Comparison of ENCODE assay signal across 8 mouse cellular contexts in the genomic region with DNA sequence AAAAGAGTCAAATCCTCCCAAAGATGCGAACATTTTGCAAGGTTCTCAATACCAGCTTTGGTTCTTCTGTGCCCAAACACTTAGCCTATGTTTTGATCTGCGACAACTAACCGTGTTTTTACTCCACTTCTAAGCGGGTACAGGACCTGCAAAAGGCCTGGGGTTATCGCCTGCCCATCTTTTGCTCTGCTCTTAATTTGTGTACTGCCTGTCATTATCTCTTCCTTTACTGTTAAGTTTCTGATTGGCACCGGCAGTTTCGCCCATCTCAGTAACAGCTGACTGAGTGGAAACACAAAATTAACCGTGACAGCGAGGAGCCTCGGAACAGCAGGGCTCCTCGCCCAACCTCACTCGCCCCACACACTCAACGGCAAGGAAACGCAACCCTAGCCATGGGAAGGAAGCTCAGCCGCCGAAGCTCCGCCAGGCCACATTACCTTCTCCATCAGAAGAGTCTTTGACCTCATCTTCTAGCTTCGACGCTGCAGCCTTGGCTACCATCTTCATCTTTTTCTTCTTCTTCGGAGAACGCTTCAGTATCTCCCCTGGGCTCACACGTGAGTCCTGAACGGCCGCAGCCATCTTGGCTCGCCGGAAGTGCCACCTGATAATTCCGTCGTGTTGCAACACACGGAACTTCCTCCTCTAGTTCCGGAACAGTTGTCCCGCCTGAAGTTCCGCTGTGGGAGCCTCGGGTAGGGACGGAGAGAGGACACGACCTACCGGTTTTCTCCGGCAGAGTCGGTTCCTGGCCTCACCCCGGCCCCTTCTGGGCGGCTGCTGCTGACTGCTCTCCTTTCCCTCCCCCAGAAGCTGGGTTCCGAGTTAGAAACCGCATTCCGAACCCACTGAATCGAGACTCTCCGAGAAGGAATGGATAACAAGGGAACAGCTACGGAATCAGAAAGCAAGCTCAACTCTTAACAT. TPM values are rescaled to one million over a fixed set of nuclear protein-coding genes. Genes with fewer than 3 reads are reported as not detected.
A peak's percentile ranks its signal among the peaks of the same experiment; 100 is the strongest.
DNase-seq lines count a peak whose midpoint lies in the region; ATAC-seq and TF ChIP-seq lines count a peak whose summit lies in the region.

Rrp15 (minus strand) TSS at position 635 of the 930 bp plus-strand sequence.

- no peaks in the 10 kb centered on the region for H3K4me1 ChIP-seq in ES-Bruce4 (ENCODE audit: control insufficient read depth, insufficient read depth, low read length)
- H3K4me1 ChIP-seq in forebrain, embryonic 13.5 days: peaks cover 25% of the 10 kb centered on the region
- H3K4me1 ChIP-seq in liver, postnatal 0 days (ENCODE audit: insufficient read depth): peaks cover 10% of the 10 kb centered on the region
- peaks cover 18% of the 10 kb centered on the region for H3K4me1 ChIP-seq in neural tube, embryonic 14.5 days (ENCODE audit: control insufficient read depth, insufficient read depth, low read length)

- H3K9me3 ChIP-seq in ES-Bruce4 (replicated peaks; ENCODE audit: control insufficient read depth, insufficient read depth, low read length, poor library complexity, severe bottlenecking): no peaks in the 10 kb centered on the region
- H3K9me3 ChIP-seq in forebrain, embryonic 13.5 days (replicated peaks): no peaks in the 10 kb centered on the region
- H3K9me3 ChIP-seq in liver, postnatal 0 days (ENCODE audit: low read length): no peaks in the 10 kb centered on the region
- H3K9me3 ChIP-seq in neural tube, embryonic 14.5 days (ENCODE audit: control insufficient read depth, low read length): no peaks in the 10 kb centered on the region

- H3K36me3 ChIP-seq in ES-Bruce4 (ENCODE audit: control insufficient read depth, insufficient read depth, low read length, poor library complexity, severe bottlenecking): no peaks in the 10 kb centered on the region
- H3K36me3 ChIP-seq in forebrain, embryonic 13.5 days (ENCODE audit: poor library complexity, severe bottlenecking): no peaks in the 10 kb centered on the region
- H3K36me3 ChIP-seq in liver, postnatal 0 days (replicated peaks; ENCODE audit: insufficient read depth, low read length): no peaks in the 10 kb centered on the region
- H3K36me3 ChIP-seq in neural tube, embryonic 14.5 days (ENCODE audit: control insufficient read depth, insufficient read depth, low read length): no peaks in the 10 kb centered on the region

- TF ChIP-seq EP300 in ES-Bruce4 (IDR thresholded peaks at IDR 0.05; ENCODE audit: insufficient read depth, low read depth, low read length): peak; percentile 45; the same call in 1 of the 2 replicates
- TF ChIP-seq EP300 in liver, postnatal 0 days (IDR thresholded peaks at IDR 0.05; ENCODE audit: low read depth): 0 out of 2 replicates have a peak, but pooled peaks have one; percentile 8

- peak within 1 kb of the TSS; percentile 97 for H3K4me3 ChIP-seq in ES-Bruce4 (ENCODE audit: low read depth, low read length)
- peak within 1 kb of the TSS; percentile 80 for H3K4me3 ChIP-seq in forebrain, embryonic 13.5 days
- H3K4me3 ChIP-seq in liver, postnatal 0 days (ENCODE audit: low read depth, low read length): peak within 1 kb of the TSS; percentile 74
- H3K4me3 ChIP-seq in neural tube, embryonic 14.5 days (ENCODE audit: low read depth, low read length): peak within 1 kb of the TSS; percentile 82

- peak; percentile 61 for TF ChIP-seq POLR2A in ES-Bruce4 (IDR thresholded peaks at IDR 0.05; ENCODE audit: insufficient read depth, low read length)

- H3K27ac ChIP-seq in ES-Bruce4 (ENCODE audit: insufficient read depth, low read length): peak within 1 kb of the TSS; percentile 51
- H3K27ac ChIP-seq in forebrain, embryonic 13.5 days: peak within 1 kb of the TSS; percentile 63
- H3K27ac ChIP-seq in liver, postnatal 0 days (ENCODE audit: low read depth): peak within 1 kb of the TSS; percentile 85
- peak within 1 kb of the TSS; percentile 84 for H3K27ac ChIP-seq in neural tube, embryonic 14.5 days (ENCODE audit: low read depth, low read length)

- H3K27me3 ChIP-seq in ES-Bruce4 (ENCODE audit: control insufficient read depth, insufficient read depth, low read length, poor library complexity, severe bottlenecking): no peaks in the 10 kb centered on the region
- H3K27me3 ChIP-seq in forebrain, embryonic 13.5 days: no peaks in the 10 kb centered on the region
- H3K27me3 ChIP-seq in liver, postnatal 0 days (ENCODE audit: insufficient read depth, low read length): no peaks in the 10 kb centered on the region
- no peaks in the 10 kb centered on the region for H3K27me3 ChIP-seq in neural tube, embryonic 14.5 days (ENCODE audit: control insufficient read depth, insufficient read depth, low read length)

- WGBS in forebrain, embryonic 13.5 days: under 1% methylated on average over 46 of the region's 46 CpGs
- WGBS in large intestine, adult 2 months: under 1% methylated on average over 46 of the region's 46 CpGs
- WGBS in liver, postnatal 0 days (ENCODE audit: insufficient replicate concordance): 1% methylated on average over 46 of the region's 46 CpGs
- under 1% methylated on average over 46 of the region's 46 CpGs for WGBS in neural tube, embryonic 14.5 days

- H3K4me2 ChIP-seq in forebrain, embryonic 13.5 days: peak within 1 kb of the TSS; percentile 84
- peak within 1 kb of the TSS; percentile 83 for H3K4me2 ChIP-seq in liver, postnatal 0 days (ENCODE audit: low read depth, low read length)
- H3K4me2 ChIP-seq in neural tube, embryonic 14.5 days (ENCODE audit: low read depth, low read length): peak within 1 kb of the TSS; percentile 96

- ATAC-seq in cerebellum, adult (ENCODE audit: insufficient number of reproducible peaks, low FRiP score, low TSS enrichment): peak; percentile 88
- ATAC-seq in forebrain, embryonic 13.5 days: peak; percentile 94
- ATAC-seq in liver, postnatal 0 days: peak; percentile 93
- ATAC-seq in neural tube, embryonic 14.5 days (ENCODE audit: low read depth): peak; percentile 94

- TF ChIP-seq CTCF in ES-Bruce4 (IDR thresholded peaks at IDR 0.05; ENCODE audit: low read depth, low read length): no peak
- no peak for TF ChIP-seq CTCF in liver, postnatal 0 days (IDR thresholded peaks at IDR 0.05; ENCODE audit: low read depth)

- intact Hi-C loops in heart, postnatal 10 days (cut with DNase I): no loop called here

- peak; percentile 90 to 93 for DNase-seq in heart, postnatal 10 days
- peak; percentile 59 for DNase-seq in large intestine, adult 2 months (ENCODE audit: low read depth, low spot score)
- peak; percentile 89 for DNase-seq in liver, postnatal 0 days
- peak; percentile 88 for DNase-seq in testis, postnatal 10 days (ENCODE audit: low spot score)

- peak within 1 kb of the TSS; percentile 72 for H3K9ac ChIP-seq in ES-Bruce4 (ENCODE audit: low read depth, poor library complexity, severe bottlenecking)
- H3K9ac ChIP-seq in forebrain, embryonic 13.5 days: peak within 1 kb of the TSS; percentile 88
- H3K9ac ChIP-seq in liver, postnatal 0 days (replicated peaks): peak within 1 kb of the TSS; percentile 83
- peak within 1 kb of the TSS; percentile 78 for H3K9ac ChIP-seq in neural tube, embryonic 14.5 days (replicated peaks; ENCODE audit: low read depth, low read length)

RNA-seq across cellular contexts. Expression of gene Rrp15, which starts in this region (rescaled TPM):
- 76.8 and 81.3 TPM in 2 replicates for polyA plus RNA-seq in ES-Bruce4 (2011; ENCODE audit: insufficient read depth, insufficient read length, low read depth, missing spikeins)
- polyA plus RNA-seq in forebrain, embryonic 13.5 days (2015; fragmentation: Nextera tagmentation; extraction: Ambion mirVana): 44.1 and 46.5 TPM in 2 replicates
- 10 to 100 TPM; 11.1 to 13.1 TPM for total RNA-seq in heart, postnatal 10 days (2021)
- 2.3 and 2.6 TPM in 2 replicates for polyA plus RNA-seq in large intestine, adult 2 months (2012; rRNA removed)
- 22.1 and 22.4 TPM in 2 replicates for polyA plus RNA-seq in liver, postnatal 0 days (2015; fragmentation: Nextera tagmentation; extraction: Ambion mirVana)
- polyA plus RNA-seq in neural tube, embryonic 14.5 days (2014; fragmentation: Nextera tagmentation; extraction: Ambion mirVana): 27.8 and 35.1 TPM in 2 replicates

Comparison
In these comparisons a context has a peak if more than half of its experiments do, and no peak if none do; other contexts are left out.
1. Peak in every context shown above with its lines: DNase-seq, ATAC-seq, H3K4me3 ChIP-seq and H3K27ac ChIP-seq.